Mouse (Mus musculus) small intestine, adult 2 months (tissue): ENCODE data around the gene Ambra1.

ENCODE experiments used
- CTCF ChIP-seq: fragments of 200-500 bp; IDR thresholded peaks from 2 replicates; pipeline ENCODE4 v1.5.1; 2012; ENCODE audit warnings: low read depth, mild to moderate bottlenecking, control low read depth, inconsistent platforms, low read length, moderate library complexity, mixed read lengths; ENCODE audit not compliant: insufficient replicate concordance, insufficient read length; ENCODE audit errors: extremely low read depth
- POLR2A ChIP-seq: fragments of 200-500 bp; IDR thresholded peaks from 2 replicates; pipeline ENCODE4 v1.6.1; 2012; ENCODE audit warnings: low read depth, mild to moderate bottlenecking, control low read depth, inconsistent platforms, low read length, moderate library complexity

GRCm38 (mm10) chr2:91932160-91932711 lies 202.3 kb downstream of the Ambra1 start, which contains the start of gene Mdk:
- no peak for TF ChIP-seq CTCF
- no peak for TF ChIP-seq POLR2A
